Mouse (Mus musculus) lung, postnatal 14 days (tissue): ENCODE data around the gene Nek5.
A peak's percentile ranks its signal among the peaks of the same experiment; 100 is the strongest.

ENCODE experiments used
- DNase-seq: peaks from one replicate; pipeline ENCODE4 v3.0.0; 2021

Nek5 gene

DNA sequence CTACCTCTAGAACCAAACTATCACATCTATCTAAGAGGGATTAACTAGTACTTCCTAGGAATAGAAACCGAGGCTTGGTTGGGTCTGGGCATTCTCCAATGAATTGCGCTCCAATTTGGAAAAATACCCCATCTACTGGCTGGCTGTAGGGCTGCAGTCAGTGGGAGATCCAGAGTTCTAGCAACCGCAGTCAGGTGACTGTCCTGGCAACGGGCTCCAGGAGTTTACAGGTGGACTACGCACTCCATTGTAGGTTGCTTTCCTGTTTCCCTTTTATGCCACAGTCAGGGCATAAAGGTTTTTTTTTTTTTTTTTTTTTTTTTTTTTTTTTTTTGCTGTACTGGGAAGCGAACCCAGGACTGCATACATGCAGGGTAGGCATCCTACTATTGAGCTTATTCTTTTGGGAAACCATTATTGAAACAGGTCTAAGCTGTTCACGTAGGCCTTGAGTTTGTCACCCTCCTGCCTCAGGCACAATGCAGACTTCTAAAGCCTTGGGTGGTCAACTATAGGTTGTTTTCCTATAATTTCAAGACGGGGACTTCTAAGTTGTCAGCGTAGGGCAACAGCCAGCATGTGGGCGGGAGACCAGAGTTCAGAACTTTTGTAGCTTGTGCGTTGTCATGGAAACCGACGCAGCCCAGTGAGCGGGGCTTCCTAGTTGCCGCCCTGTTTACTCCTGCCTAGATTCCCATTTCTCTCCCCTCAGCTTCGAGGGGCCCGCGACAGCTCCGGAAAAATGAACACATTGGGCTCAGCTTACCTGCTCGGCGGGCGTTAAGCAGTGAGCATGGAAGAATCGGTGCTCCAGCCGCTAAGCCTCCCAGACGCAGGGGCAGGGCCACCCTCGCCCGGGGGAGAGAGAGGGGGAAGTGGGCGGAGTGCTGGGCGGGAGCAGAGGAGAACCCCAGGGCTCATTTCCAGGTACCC lies at the start of gene Nek5:
Gene Nek5 (minus strand): TSS at position 834 of the 933 bp plus-strand sequence.
- DNase-seq: peak; percentile 19

DNA sequence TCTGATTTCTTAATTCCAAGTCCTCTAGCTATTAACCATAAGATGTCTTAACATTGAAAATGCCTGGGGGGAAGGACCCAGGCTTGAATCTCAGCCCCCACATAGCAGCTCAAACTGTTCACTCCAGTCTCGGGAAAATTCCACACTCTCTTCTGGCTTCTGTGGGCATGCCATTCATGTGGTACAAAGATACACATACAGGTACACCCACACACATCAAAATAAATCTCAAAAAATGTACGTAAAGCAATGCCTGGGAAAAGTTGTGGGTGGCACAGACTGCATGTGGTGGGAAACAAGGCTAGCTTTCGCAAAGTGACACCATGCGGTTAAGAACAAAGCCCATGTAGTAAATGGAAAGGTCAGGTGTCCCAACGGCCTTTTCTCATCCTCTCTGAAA lies 44.3 kb upstream of the Nek5 start:
- DNase-seq: no peak

DNA sequence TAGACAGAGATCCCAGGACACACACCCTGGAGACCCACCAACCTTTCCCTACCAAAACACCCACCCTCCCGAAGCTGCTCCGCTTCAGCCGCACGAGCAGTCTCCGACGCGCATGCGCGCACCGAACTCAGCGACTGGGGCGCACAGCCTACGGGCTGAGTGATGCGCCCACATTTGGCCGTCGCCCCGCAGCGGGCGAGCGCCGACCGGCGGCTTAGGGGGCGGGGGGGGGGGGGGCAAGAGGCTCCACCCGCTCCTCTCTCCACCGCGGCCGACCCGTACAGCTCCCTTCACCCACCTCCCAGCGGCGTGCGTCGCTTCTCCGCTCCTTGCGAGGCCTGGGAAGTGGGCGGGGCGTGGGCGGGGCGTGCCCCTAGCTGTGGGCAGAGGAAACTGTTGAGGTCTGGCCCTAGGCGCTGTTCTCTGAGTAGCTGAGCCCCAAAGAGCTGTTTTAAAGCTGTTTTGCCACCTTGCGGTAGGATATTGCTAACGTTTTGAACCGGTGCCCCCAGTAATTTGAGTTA lies 41.3 kb upstream of the Nek5 start, which contains the start of gene Nek3:
Gene Nek3 (minus strand): TSS at position 356 of the 524 bp plus-strand sequence.
- peak; percentile 85 for DNase-seq

DNA sequence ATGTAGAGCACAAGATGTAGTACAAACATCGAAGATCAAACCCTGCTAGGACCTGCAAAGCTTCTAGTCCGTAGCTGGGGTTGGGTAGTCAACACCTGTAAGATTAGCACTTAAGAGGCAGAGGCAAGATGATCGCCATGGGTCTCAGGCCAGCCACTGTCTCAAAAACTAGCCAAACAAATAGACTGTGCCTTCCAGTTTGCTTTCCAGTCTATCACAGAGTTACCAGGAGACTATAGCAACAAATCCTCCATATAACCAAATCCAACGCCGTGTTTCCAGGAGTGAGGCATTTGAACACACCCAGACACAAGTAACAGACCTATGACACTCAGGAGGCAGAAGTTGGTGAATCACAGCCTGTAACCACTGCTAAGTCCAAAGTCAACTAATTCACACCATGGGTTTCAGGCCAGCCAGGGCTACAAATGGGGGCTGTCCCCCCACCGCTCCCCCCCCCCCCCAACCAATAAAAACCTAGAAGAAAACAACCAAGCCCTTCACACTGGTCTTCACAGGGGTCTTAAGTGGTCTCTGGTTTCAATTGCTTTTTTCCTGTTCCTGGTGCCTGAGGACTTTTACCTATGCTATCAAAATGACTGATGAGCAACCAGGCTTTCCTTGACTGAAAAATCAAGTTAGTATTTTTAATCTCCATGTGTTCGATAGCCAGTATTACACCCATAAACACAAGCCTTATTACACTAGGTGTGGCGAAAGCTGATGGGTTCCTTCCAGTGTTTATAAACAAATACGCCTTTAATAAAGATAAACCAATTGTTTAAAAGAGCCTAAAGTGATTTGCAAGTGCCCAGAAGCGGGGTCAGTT lies 40.6 kb upstream of the Nek5 start:
- DNase-seq: no peak

DNA sequence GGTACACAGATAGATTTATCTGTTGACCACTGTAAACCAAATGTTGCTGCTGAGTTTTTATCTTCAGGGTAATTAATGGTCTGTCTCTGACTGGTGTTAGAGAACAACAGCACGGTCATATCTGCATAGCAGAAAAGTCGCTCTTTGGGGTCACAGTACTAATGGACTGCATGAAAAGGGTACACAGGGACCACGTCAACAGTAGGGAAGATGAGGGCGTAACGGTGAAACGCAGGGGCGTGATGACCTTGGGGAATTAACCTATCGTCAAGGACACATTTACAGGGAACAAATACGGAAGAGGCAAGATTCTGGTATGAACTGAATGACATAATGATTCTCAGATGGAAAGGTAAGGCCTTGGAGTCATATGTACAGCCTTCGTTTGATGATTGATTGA lies 39.6 kb upstream of the Nek5 start:
- DNase-seq: no peak

DNA sequence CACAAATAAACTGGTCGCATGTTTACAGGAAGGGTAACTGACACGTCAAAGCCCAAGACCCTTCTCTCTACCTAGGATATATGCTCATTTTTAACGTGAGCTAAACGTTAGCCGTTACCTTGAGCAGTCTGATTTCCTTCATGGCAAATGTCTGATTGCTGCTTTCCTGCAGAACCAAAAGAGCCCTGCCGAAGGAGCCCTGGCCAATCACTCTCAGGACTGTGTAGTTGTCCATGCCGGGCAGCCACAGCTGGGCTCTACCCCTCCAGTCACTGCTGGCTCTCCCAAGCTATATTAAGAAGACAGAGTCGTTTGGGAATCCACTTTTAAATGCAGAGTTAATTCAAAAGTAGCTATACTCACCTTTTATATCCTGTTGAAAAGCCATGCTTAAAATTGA lies 37.4 kb upstream of the Nek5 start:
- DNase-seq: no peak

DNA sequence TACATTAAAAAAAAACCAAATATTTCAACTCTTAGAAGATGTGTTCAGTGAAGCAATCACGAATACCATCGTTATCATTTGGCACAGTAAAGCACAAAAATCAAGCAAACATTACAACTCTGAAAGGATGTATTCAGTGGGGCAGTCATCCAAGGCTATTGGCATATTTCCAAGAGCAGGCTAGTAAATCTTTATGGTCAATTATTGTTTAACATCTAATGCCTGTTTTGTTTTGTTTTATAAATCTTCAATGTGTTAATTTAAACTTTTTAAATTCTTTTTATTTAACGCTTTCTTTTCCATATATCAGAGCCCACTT lies 25.5 kb upstream of the Nek5 start:
- DNase-seq: no peak

DNA sequence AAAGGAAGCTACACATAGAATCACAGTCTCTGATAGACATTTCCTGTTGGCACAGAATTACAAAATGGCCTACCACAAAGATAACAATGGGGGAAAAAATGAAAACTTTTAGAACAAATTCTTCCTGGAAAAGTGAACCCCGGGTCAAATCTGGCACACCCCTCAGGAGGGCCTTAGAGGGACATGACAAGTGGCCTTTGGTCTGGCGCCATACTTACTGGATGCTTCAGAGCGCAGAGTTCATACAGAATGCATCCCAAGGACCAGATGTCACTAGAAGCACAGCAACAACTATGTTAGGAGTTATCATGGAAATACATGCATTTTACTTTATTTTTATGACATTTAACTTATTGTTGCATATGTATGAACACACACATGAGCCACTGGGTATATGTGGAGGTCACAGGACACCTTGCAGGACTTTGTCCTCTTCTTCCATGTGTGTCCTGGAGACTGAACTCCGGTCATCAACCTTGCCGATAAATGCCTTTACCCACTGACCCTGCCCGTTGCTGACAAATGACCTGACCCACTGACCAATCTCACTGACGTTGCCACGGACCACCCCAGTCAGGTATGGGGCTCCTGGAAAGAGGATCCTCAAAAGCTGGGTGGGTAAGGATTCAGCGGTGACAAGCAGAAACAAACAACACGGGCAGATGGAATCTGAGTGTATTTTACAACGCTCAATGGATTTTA lies 24.9 kb upstream of the Nek5 start:
- no peak for DNase-seq

DNA sequence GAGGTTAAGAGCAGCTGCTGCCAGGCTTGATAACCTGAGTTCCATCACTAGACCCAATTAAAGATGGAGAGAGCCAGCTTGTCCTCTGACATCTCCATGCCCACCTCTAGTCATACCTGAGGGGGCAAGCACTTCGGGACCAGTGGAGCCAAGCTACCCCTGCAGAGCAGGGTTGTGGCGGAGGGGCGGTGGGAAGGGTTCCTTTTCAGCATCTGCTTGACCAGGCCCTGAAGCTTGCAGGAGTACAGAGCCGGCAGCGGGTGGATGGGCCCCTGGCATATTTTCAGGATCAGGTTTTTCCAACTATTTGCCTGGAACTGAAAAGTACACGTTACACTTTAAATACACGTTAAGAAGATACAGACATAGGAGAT lies 23.5 kb upstream of the Nek5 start:
- no peak for DNase-seq

DNA sequence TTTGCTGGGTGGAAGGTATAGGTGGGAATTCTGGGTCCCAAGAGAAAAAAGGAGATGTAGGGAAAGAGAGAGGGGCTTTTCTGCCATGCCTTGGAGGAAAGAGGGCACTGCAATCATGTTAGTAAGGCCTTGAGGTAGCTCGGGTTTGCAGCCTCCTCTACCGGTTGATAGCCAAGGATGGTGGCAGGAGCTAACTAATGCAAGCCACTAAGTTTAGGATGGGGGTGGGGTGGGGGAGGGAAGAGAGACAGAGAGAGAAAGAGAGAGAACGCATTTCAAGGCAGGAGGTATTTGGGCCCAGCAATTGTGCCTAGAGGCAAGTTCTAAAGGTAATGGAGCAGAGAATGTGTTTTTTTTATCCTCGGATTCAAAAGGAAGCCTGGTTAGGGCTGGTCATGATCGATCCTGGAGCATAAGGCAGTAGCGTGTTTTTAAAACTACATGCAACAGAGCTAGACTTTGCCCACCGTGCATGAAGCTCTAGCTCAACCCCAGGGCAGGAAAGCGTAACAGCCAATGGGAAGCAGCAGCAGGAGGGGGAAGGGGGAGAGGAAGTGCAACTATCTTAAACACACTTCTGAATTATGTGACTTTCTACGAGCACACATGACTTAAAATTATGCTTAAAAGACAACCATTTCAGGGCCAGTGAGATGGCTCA lies 23.0 kb upstream of the Nek5 start:
- DNase-seq: no peak

DNA sequence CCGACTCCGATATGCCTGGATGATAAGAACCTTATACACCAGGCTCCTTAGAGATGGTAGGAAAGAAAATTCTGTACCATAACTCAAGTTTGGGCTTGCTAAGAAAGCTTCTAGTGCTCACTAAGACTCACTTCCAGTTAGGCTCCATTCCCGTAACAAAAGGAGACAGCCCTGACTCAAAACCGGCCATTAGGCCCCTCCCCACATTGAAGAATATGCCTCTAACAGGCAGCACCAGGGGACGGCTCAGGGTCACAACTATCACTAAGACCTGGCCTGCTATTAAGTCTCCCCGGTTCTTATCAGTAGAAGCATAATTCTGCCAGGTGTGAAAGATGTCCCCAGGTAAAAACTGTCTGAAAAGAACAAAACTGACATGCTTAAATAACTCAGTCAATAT lies 21.0 kb upstream of the Nek5 start:
- DNase-seq: no peak

DNA sequence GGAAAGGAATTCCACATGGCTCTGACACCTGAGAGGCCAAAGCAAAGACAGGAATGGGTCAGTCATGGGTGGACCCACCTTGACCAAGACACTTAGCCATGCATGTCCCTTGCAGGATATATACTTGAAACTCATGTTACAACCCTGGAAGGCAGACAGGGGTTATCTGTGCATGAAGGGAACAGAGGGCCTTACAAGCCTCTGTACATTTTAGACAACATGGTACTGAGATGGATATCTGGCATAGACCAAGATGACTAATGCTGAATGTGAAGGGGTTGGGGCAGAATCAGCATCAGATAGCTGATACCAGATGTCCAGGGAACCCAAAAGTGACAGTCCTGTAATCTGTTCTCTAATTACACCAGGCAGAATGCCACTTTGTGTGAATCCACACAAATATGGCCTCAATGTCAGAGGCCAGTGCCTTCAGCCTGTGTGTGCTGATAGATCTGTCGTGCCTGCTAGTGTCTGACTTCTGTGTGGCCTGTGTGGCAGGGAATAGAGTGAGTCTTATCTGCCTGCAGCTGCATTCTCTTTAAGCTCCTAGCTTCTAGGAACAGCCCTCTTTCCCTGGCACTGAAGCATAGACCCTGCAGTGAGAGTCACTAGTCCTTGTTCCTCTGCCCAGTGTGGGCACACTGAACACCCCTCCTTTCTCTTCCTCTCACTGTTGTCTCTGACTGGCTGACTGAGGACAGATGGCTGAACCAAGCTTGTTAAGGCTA lies 19.1 kb upstream of the Nek5 start:
- no peak for DNase-seq

DNA sequence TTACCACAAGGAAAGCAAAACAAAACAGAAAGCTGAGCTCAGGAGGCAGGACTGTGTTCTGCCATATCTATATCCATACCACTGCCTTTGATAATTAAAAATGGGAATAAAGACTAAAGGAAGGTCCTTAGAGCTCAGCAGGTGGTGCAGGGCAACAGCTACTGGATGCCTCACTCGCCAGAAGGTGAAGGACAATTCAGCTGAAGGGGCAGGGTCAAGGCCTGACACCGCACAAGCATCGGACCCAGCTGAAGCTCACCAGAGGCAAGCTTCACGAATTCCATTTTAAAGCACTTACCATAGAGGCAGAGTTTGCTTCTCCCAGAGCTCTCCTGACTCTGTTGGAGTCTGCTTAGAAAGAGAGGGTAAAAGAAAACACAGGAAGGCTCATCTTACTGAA lies 17.7 kb upstream of the Nek5 start:
- no peak for DNase-seq

DNA sequence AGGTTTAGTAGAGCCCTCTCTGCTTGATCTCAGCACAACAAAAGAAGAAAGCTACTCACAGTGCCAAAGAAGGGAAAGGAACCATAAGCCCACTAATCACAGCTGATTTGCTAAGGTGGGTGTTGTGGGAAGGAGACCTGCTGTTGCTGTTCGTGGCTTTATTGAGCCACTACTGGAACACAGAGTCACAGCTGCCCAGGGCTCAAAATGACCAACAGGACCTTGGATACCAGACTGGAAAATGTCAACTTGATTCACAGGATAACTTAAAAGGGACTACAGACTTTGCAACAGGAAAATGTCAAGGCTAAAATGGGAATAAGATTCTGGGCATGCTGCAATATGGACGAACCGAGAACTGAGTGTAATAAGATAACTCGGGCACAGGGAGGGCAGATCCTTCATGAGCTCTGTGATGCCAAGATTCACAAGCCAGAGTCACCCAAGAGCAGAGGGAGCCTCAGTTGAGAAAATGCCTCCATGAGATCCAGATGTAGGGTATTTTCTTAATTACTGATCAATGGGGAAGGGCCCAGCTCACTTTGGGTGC lies 17.1 kb upstream of the Nek5 start:
- DNase-seq: no peak

DNA sequence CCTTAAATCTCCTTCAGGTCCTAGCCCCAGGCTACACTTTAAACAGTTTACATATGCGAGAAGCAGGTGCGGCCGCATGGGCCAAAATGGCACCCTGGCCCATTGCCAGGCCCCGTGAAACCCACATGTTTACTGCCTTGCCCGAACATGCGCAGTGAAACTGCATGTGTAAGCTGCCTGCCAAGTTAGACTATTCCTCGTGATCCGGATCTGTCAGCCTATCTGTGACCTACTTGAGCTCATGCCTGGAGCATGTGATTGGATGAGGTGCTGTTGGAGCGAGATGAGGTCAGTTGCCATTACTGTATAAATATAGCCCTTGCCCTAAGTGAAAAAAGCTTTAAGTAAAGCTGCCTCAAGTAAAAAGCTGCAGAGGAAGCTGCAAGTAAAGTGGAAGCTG lies 11.6 kb upstream of the Nek5 start:
- peak; percentile 1 for DNase-seq

DNA sequence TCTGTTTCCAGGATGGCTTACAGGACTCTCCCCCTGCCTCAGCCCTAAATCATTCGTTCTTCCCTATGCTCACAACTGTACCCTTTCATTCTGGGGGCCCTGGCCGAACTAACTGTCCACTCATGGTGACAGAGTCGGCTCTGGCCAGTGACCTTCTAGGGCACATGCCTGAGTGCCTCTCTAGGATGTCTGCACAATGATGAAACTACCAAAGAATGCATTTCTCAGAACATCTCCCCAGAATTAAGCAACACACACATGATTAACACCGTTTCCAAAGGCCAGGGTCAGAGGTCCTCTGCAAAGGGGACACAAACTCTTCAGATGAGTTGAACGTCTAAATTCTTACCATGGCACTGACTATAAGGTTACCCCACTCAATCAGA lies 9.9 kb upstream of the Nek5 start:
- DNase-seq: no peak

DNA sequence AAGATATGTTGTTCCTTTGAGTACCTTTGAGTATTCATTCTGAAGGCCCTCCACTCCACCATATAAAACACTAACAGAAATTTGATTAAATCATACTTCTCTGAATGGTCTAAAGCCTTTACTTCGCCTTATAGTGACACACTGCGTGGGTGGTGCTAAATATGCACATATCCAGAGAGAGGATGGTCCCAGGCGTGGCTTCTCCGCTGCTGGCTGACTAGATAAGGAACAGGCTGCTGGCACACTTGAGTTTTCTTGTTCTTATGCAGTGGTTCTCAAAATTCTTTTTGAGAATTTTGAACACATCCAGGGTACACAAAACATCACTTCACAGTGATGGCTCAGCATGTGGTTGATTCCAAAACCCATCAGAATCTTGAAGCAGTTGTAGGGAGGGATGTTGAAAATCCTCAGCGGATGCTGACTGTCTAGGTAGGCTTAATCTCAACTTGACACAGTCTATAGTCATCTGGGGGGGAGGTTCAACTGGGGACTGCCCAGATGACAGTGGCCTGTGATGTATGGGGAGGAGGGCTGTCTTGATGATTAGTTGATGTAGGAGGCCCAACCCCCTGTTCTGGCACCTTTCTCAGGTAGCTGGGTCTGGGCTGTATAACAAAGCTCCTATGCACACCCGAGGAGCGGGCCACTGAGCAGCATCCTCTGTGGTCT lies 9.4 kb upstream of the Nek5 start:
- DNase-seq: no peak

DNA sequence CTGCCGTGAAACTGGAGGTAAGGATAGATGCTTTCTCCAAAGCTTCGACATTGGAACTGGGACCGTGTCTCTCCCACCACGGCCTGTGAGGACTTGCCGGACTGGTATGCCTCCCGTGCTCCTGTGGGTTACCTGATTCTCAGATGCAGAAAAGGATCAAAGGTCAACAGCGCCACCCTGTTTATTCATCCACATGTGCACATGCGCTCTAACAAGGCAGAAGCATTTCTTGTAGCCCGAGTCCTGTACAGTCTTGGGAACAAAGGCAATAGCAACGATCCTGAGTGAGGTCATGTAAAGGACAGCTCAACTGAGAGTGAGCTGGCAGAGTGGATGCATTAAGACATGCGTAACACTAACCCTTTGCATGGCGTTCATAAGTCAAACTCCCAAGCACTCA lies 7.2 kb upstream of the Nek5 start:
- no peak for DNase-seq

DNA sequence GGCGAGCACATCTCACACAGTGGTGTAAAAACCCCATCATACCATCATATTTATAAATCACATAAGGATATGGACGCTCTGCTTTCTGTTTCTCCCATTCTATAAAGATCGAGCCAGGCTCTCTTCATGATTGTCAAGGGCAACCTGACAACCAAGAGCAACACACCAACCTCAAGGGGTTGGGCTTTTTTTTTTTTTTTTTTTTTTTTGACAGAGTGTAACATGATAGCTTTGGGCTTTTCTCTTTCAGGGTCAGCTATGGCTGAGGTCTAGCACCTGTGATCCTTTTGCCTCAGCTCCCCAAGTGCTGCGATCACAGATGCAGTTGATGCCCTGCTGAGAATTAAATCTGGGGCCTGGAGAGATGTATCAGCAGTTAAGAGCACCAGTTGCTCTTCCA lies 17.8 kb downstream of the Nek5 start:
- DNase-seq: no peak

DNA sequence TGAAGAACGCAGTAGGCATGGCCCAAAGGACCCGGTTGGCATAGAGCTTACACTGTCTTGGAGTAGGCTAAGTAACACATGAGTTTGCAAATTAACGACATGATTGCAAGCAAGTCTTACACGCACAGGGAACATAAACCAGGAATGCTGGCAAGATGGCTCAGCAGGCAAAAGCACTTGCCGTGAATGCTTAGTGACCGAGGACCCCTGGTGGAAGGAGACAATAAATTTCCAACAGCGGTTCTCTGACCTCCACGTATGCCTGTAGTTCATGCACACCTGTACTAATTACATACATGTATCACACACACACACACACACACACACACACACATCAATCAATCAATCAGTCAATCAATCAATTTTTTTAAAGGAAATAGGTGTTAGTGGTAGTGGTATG lies 33.3 kb downstream of the Nek5 start:
- peak; percentile 1 for DNase-seq

DNA sequence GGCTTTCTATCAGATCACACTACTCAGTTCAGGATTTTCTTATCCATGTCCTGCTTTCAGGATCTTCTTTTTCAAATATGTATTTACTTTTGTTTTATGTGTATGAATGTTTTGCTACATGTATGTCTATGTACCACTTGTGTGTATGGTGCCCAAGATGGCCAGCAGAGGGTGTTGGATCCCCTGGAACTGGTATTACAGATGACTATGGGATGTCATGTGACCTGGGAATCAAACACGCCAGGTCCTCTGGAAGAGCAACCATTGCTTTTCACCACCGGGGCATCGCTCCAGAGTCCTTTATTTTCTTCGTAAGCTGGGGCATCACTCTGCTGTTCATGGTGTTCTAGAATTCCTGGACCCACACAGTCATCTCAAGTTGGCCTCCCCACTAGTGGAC lies 35.6 kb downstream of the Nek5 start:
- DNase-seq: no peak
